Mouse (Mus musculus): ENCODE data around the gene Grasp. TPM values are rescaled to one million over a fixed set of nuclear protein-coding genes. Genes with fewer than 3 reads are reported as not detected.

Gene Grasp
- total RNA-seq, 2 experiments from 2014 or later, result 1.00 to 1.1 TPM

GRCm38 (mm10) chr15:101193971-101194370, 30.0 kb upstream of the Grasp start:
- ATAC-seq (replicated peaks; ENCODE audit: poor library complexity), result no peak

- peak; percentile 28; the same call in 1 of the 2 replicates for ATAC-seq (replicated peaks; ENCODE audit: poor library complexity)
Observed at GRCm38 (mm10) chr15:101194951-101195823, 28.8 kb upstream of the Grasp start.

- peak; percentile 24 for ATAC-seq (replicated peaks; ENCODE audit: poor library complexity)
Observed at GRCm38 (mm10) chr15:101196079-101196795, 27.8 kb upstream of the Grasp start.

DNA sequence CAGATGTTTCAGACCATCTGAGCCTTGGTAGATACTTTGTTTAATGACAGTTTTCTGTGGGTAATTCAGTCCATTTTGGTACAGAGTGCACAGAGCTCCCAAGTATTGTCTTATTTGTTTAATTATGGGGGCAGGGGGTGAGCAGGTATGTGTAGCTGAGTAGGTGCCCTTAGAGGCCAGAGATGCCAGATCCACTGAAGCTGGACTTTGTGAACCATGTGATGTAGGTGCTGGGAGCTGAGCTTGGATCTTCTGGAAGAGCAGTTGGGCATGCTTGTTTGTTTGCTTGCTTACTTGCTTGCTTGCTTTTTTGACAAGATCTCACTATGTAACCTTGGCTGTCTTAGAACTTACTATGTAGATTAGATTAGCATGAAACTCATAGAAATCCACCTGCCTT, 27.0 kb upstream of the Grasp start:
- no peak for ATAC-seq (replicated peaks; ENCODE audit: poor library complexity)

DNA sequence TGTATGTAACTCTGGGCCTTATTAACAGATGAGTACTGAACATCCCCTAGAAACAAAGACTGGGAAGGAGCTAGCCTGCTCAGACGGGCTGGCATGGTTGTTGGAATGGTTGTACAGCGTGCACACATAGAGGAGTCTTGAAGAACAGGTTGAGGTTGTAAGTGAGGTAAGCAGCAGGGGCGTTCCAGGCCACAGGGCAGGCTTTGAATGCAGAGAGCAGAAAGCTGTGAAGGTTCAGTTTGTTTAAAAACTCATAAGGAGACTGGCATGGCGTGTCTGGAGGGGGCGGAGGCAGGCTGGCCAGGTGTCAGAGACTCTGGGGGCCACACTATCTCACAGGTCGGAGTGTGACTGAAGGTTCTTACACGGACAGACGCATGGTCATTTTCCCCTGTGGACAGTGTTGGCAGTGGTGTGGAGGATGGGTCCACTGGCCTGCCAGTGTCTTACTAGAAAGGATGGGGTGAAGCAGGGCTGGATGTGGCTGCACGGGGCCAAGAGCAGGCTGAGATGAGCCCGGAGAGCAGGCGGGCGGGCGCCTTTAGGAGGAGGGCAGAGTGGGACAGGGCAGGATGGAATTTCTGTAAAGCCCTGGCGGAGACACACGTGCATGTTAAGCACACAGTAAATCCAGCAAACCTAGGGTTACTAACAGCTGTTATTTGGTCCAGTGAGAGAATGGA, 26.4 kb upstream of the Grasp start:
- no peak for ATAC-seq (replicated peaks; ENCODE audit: poor library complexity)

GRCm38 (mm10) chr15:101198218-101198617, 25.8 kb upstream of the Grasp start:
- ATAC-seq (replicated peaks; ENCODE audit: poor library complexity), result peak; percentile 86

DNA sequence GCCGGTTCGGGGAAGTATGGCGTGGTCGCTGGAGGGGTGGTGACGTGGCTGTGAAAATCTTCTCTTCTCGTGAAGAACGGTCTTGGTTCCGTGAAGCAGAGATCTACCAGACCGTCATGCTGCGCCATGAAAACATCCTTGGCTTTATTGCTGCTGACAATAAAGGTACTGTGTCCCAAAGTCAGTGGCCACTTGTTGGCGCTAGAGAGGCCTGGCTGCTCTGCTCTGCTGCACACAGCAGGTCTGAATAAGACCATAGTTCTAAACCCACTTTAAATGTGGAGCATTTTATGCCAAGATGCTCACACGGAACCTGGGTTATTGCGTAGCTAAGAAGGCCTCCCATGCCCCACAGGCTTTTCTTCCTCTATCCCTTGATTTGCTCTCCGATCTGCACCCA, 25.1 kb upstream of the Grasp start:
- ATAC-seq (replicated peaks; ENCODE audit: poor library complexity), result no peak

DNA sequence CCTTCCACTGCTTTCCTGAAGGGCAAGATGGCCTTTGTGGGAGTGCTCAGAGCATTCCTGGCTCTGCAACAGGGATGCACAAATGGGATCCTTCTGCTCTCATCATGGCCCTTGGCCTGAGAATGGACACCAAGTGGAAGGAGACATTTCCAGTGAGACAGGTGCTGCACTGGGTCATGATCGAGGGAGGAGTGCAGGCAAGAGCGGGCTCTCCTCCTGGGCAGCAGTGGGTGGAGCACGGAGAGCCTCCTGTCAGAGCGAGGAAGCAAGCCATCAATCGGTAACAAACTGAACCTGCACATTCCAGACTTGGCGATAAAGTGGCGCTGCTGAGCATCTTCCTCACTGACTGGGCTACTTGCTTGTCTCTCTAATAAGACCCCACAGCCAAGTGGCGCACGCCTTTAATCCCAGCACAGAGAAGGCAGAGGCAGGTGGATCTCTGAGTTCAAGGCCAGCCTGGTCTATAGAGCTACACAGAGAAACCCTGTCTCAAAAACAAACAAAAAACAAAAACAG, 23.2 kb upstream of the Grasp start:
- ATAC-seq (replicated peaks; ENCODE audit: poor library complexity), result no peak

- ATAC-seq (replicated peaks; ENCODE audit: poor library complexity), result no peak
Observed at GRCm38 (mm10) chr15:101201414-101201813, 22.6 kb upstream of the Grasp start.

GRCm38 (mm10) chr15:101203673-101204072, 20.3 kb upstream of the Grasp start:
- no peak for ATAC-seq (replicated peaks; ENCODE audit: poor library complexity)

DNA sequence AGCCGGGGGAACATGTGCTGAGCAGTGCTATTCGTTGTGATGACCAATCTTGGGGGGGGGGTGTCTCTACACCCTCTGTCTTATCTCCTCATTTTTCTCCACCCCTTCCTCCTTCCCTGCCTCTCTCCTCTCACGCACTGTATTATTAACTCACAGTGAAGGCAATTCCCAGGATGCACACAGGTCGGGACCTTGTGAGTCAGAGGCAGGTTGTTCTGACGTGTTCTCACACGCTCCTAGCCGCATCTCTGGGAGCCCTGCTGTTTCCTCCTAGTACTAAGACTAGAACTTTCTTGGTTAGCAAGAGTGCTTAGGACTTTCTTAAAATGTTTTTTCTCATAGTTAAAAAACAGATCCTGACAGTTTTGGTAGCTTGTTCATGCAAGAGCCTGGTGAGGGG, 19.2 kb upstream of the Grasp start:
- ATAC-seq (replicated peaks; ENCODE audit: poor library complexity), result no peak

- peak; percentile 80 for ATAC-seq (replicated peaks; ENCODE audit: poor library complexity)
Observed at GRCm38 (mm10) chr15:101210228-101210627, 13.8 kb upstream of the Grasp start.

DNA sequence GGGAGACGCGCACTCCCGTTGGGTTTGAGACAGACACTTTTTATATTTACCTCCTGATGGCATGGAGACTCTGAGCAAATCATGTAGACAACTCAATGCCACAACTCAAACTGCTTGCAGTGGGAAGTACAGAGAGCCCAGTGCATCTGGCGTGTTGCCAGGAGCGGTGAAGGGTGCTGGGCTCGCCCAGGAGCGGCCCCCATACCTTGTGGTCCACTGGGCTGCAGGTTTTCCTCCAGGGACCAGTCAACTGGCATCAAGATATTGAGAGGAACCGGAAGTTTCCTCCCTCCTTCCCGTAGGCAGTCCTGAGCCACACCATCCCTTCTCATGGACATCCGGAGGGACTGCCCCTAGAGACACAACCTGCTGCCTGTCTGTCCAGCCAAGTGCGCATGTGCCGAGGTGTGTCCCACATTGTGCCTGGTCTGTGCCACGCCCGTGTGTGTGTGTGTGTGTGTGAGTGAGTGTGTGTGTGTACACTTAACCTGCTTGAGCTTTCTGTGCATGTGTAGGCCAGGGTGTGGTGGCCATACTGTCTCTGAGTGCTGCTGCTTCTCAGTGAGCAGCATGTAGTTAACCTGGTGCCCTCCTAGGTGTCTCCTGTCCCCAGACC, 12.9 kb upstream of the Grasp start:
- no peak for ATAC-seq (replicated peaks; ENCODE audit: poor library complexity)

DNA sequence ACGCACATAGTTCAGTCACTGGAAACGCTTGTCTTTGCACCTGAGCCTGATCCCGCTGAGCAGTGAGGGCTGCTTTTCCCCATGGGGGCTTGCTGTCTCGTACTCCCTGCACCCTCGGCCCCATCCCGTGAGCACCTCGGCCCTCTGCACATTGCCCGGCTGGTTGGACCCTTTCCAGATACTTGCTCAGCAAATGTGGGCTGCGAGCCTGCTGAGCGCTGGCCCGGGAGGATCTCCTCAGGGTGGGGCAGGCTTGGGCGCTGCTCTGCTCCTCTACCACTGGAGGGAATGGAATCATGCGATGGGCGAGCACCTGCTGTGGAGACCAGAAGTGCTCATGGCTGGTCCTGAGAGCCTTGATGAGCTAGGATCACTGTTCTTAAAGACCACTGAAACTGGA, 11.6 kb upstream of the Grasp start:
- ATAC-seq (replicated peaks; ENCODE audit: poor library complexity), result no peak

DNA sequence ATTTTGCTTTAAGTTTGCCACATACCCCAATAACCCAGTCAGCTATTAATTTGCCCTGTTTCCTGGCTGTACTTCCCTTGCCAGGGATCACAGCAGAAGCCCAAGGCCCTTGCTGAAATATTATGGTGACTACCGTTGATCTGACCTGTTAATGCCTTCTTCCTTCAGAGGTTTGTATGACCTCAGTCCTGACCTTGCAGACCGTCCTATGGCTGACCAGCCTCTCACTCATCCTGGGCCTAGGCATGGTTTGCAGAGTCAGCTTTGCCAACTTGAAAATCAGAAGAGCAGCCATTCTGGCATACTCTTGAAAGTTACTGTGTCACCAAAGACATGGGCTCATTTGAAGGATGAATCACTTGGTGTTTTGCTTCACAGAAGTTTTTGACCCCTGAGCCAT, 8.9 kb upstream of the Grasp start:
- no peak for ATAC-seq (replicated peaks; ENCODE audit: poor library complexity)

GRCm38 (mm10) chr15:101216036-101216435, 8.0 kb upstream of the Grasp start:
- ATAC-seq (replicated peaks; ENCODE audit: poor library complexity), result no peak

DNA sequence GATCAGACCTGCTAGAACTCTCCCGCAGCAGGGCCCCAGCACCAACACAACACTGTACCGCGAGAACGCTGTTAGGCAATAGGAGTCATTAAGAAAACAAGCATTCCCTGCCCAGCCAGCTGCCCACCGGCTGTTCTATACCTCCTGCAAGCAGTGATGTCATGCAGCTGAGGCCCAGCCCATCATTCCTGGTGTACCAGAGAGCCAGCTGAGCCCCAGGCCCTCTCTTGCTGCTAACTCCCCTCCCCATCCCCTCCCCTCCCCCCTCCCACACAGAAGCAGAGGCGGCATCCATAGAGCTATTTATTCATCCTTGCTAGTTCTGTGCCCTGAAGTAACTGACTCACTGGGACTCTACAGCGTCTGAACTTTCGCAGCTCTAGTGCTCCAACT, 3.1 kb upstream of the Grasp start:
- no peak for ATAC-seq (replicated peaks; ENCODE audit: poor library complexity)

- ATAC-seq (replicated peaks; ENCODE audit: poor library complexity), result peak; percentile 54
Observed at GRCm38 (mm10) chr15:101221298-101222104, 2.5 kb upstream of the Grasp start.

DNA sequence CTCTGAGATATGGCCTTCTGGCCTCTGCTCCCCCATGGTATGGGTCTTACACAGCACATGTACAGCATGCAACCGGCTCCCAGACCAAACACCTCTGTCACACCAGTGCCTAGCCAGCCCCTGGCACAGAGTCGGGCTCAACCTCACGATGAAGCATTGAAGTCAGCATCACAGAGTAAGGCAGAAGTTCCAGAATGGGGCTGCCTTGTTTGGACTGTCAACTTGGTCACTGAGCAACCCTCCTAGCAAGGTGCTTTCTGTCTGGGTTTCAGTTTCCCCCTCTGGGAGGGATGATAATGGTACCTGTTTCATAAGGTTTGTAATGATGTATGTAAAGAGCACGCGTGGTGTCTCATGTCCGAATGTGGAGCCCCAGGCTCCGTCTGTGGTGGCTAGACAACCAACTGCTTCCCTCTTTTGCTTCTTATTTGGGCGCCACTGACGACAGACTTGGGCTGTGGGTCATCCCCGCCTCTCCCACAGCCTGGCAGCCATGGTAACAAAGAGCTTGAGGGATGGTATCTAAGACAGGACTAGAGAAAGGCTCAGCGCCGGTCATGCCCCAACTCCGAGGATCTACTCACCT, 998 bp upstream of the Grasp start:
- ATAC-seq (replicated peaks; ENCODE audit: poor library complexity), result peak; percentile 40

DNA sequence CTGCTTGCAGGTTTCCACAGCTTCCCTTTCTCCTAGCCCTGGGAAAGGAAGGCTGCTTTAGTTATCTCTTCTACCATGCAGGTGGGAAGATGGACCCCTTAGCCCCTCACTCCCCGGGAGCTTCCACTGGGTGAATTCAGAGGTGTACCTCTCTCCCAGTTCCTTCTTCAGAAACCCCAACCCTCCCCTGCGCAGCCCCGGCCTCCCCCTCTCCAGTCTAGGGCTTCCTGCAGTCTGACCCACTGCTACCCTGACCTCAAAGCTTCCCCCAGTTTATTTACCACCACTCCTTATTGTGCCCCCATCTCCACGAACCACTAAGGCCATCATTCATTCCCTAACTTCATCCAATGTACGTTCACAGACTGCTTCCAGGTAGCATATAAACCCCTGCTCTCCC, 392 bp upstream of the Grasp start:
- ATAC-seq (replicated peaks; ENCODE audit: poor library complexity), result no peak

Data from megakaryocyte progenitor cell, adult 5-6 weeks (primary cell).